Mouse (Mus musculus) ES-Bruce4 (cell line): ENCODE results near the gene 2210011C24Rik. TPM values are rescaled to one million over a fixed set of nuclear protein-coding genes. Genes with fewer than 3 reads are reported as not detected.

Experiments used
- H3K27ac ChIP-seq: 2 replicates; pipeline ENCODE4 v1.5.1; 2012; ENCODE audit warnings: low read length, inconsistent platforms; ENCODE audit not compliant: insufficient read depth
- H3K27me3 ChIP-seq: 2 replicates; pipeline ENCODE4 v1.6.1; 2012; ENCODE audit warnings: mild to moderate bottlenecking, low read length, inconsistent platforms; ENCODE audit not compliant: control insufficient read depth, poor library complexity, insufficient read depth, severe bottlenecking
- H3K36me3 ChIP-seq: 2 replicates; pipeline ENCODE4 v1.6.1; 2012; ENCODE audit warnings: inconsistent platforms, mild to moderate bottlenecking, low read length, moderate library complexity; ENCODE audit not compliant: control insufficient read depth, poor library complexity, insufficient read depth, severe bottlenecking
- H3K4me1 ChIP-seq: one replicate; pipeline ENCODE4 v1.8.1; 2011; ENCODE audit warnings: low read length; ENCODE audit not compliant: control insufficient read depth, insufficient read depth
- H3K4me3 ChIP-seq: 2 replicates; pipeline ENCODE4 v1.5.1; 2011; ENCODE audit warnings: low read depth, mild to moderate bottlenecking, low read length
- H3K9ac ChIP-seq: 2 replicates; pipeline ENCODE4 v1.6.1; 2012; ENCODE audit warnings: low read depth, mild to moderate bottlenecking, inconsistent platforms; ENCODE audit not compliant: poor library complexity, severe bottlenecking
- H3K9me3 ChIP-seq: replicated peaks from 2 replicates; pipeline ENCODE4 v1.6.1; 2012; ENCODE audit warnings: mild to moderate bottlenecking, low read length, inconsistent platforms; ENCODE audit not compliant: control insufficient read depth, poor library complexity, insufficient read depth, severe bottlenecking
- CTCF ChIP-seq: IDR thresholded peaks from one replicate; pipeline ENCODE4 v1.8.1; 2011; ENCODE audit warnings: low read depth, low read length
- EP300 ChIP-seq: IDR thresholded peaks from 2 replicates; pipeline ENCODE4 v1.6.1; 2011; ENCODE audit warnings: low read depth, low read length; ENCODE audit not compliant: insufficient read depth
- POLR2A ChIP-seq: IDR thresholded peaks from one replicate; pipeline ENCODE4 v1.8.1; 2011; ENCODE audit warnings: low read length; ENCODE audit not compliant: insufficient read depth
- polyA plus RNA-seq: library from polyadenylated mRNA; stranded (reverse); fragments of >200 nt; gene quantifications from 2 replicates; pipeline ENCODE4 v1.2.4, GENCODE M21; 2011; ENCODE audit warnings: low read depth; ENCODE audit not compliant: missing spikeins, insufficient read depth, insufficient read length

The 2210011C24Rik gene
- polyA plus RNA-seq, 1 experiment = 15.9 TPM

- Histone ChIP-seq H3K4me3 (peak overlapping the region; percentile 70), H3K9ac (peak overlapping the region; percentile 99), H3K9me3 (no peaks in the 10 kb centered on the region), H3K36me3 (peaks cover 18% of the 10 kb centered on the region), H3K27ac (no peak overlapping the region), H3K27me3 (no peaks in the 10 kb centered on the region), H3K4me1 (peaks cover 7% of the 10 kb centered on the region)
- TF ChIP-seq EP300 (no peak), POLR2A (no peak), CTCF (no peak)
Measured at GRCm38 (mm10) chr8:83999057-83999705, 12.8 kb downstream of the 2210011C24Rik start.

- Histone ChIP-seq H3K4me1 (peaks cover 7% of the 10 kb centered on the region), H3K27ac (peak overlapping the region; percentile 34), H3K9ac (peak overlapping the region; percentile 99), H3K36me3 (peaks cover 18% of the 10 kb centered on the region), H3K27me3 (no peaks in the 10 kb centered on the region), H3K4me3 (peak overlapping the region; percentile 70), H3K9me3 (no peaks in the 10 kb centered on the region)
- TF ChIP-seq POLR2A (no peak), CTCF (peak; percentile 34)
Measured at GRCm38 (mm10) chr8:83998231-83999056, 13.5 kb downstream of the 2210011C24Rik start.

- Histone ChIP-seq H3K36me3 (peaks cover 18% of the 10 kb centered on the region), H3K27ac (peak within 1 kb of the TSS; percentile 78), H3K4me3 (peak within 1 kb of the TSS; percentile 90), H3K9ac (peak within 1 kb of the TSS; percentile 99), H3K27me3 (no peaks in the 10 kb centered on the region), H3K9me3 (no peaks in the 10 kb centered on the region), H3K4me1 (peaks cover 7% of the 10 kb centered on the region)
- TF ChIP-seq POLR2A = no peak
- TF ChIP-seq CTCF = no peak
- no peak for TF ChIP-seq EP300
Measured at GRCm38 (mm10) chr8:83997511-83998141, 14.3 kb downstream of the 2210011C24Rik start, which contains the start of gene Samd1. Samd1 (plus strand) TSS chr8:83997672.

- peak overlapping the region; percentile 90 for H3K4me3 ChIP-seq
- H3K27me3 ChIP-seq = no peaks in the 10 kb centered on the region
- peak overlapping the region; percentile 78 for H3K27ac ChIP-seq
- H3K4me1 ChIP-seq = peaks cover 7% of the 10 kb centered on the region
- peak overlapping the region; percentile 99 for H3K9ac ChIP-seq
- H3K9me3 ChIP-seq = no peaks in the 10 kb centered on the region
- TF ChIP-seq POLR2A (no peak), EP300 (no peak), CTCF (no peak)
- peaks cover 18% of the 10 kb centered on the region for H3K36me3 ChIP-seq
Measured at GRCm38 (mm10) chr8:83996567-83997505, 15.1 kb downstream of the 2210011C24Rik start.

GRCm38 (mm10) chr8:83995973-83996372, 16.0 kb downstream of the 2210011C24Rik start:
- H3K9ac ChIP-seq = peak overlapping the region; percentile 99

More at GRCm38 (mm10) chr8:83995973-83996372, 16.0 kb downstream of the 2210011C24Rik start:
- H3K4me3 ChIP-seq = no peak overlapping the region
- no peak for TF ChIP-seq CTCF
- no peak for TF ChIP-seq EP300
- no peak for TF ChIP-seq POLR2A
- H3K36me3 ChIP-seq = peaks cover 22% of the 10 kb centered on the region
- peaks cover 7% of the 10 kb centered on the region for H3K4me1 ChIP-seq
- H3K27me3 ChIP-seq = no peaks in the 10 kb centered on the region
- H3K9me3 ChIP-seq = no peaks in the 10 kb centered on the region
- H3K27ac ChIP-seq = no peak overlapping the region
